Mouse (Mus musculus) bone marrow, adult 2 months (tissue): Measurements from ENCODE around the gene Skint3.

Experiments used
- CTCF ChIP-seq: fragments of 200-500 bp; IDR thresholded peaks from 2 replicates; pipeline ENCODE4 v1.5.1; 2011; ENCODE audit warnings: low read length, control low read depth; ENCODE audit not compliant: control insufficient read depth, insufficient read depth
- POLR2A ChIP-seq: fragments of 200-500 bp; IDR thresholded peaks from 2 replicates; pipeline ENCODE4 v1.6.1; 2011; ENCODE audit warnings: low read depth, mild to moderate bottlenecking, control low read depth, low read length, borderline replicate concordance; ENCODE audit not compliant: control insufficient read depth

- no peak for TF ChIP-seq CTCF
- TF ChIP-seq POLR2A, result no peak
These were observed 11.9 kb downstream of the Skint3 start for GRCm38 (mm10) chr4:112243951-112244350.
